Mouse (Mus musculus) cerebellum, postnatal 4 days (tissue): Measurements from ENCODE around the gene Rab31.

ENCODE experiments used
- DNase-seq, 2 experiments: peaks; one replicate each; pipeline ENCODE4 v3.0.0; 2022; ENCODE audit warnings: low spot score in 2 of 2, mixed read lengths in 1 of 2

Rab31 gene

GRCm38 (mm10) chr17:65666388-65667161 lies 106.0 kb downstream of the Rab31 start:
- no peak for DNase-seq

- no peak for DNase-seq
These were observed 106.7 kb downstream of the Rab31 start for GRCm38 (mm10) chr17:65665786-65666387.

GRCm38 (mm10) chr17:65663329-65664078 lies 109.0 kb downstream of the Rab31 start:
- DNase-seq, result no peak

GRCm38 (mm10) chr17:65662662-65663061 lies 109.9 kb downstream of the Rab31 start:
- DNase-seq, result no peak

- DNase-seq, result no peak
These were observed 114.1 kb downstream of the Rab31 start for GRCm38 (mm10) chr17:65658416-65658815.

- DNase-seq, result no peak
These were observed 114.6 kb downstream of the Rab31 start for GRCm38 (mm10) chr17:65657958-65658357.

DNA sequence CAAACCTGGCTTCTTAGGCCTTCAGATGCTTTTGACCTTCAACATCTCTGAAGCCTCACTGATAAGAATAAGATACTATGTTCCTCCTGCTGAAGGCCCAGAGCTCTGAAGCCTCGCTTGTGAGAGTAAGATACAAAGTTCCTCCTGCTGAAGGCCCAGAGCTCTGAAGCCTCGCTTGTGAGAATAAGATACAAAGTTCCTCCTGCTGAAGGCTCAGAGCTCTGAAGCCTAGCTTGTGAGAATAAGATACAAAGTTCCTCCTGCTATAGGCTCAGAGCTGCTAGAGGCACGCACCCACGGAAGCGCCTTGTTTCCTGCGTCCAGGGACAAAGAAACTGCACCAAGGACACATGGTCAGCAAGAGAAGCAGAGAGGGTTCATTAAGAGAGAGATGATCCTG lies 115.8 kb downstream of the Rab31 start:
- DNase-seq, result no peak

DNA sequence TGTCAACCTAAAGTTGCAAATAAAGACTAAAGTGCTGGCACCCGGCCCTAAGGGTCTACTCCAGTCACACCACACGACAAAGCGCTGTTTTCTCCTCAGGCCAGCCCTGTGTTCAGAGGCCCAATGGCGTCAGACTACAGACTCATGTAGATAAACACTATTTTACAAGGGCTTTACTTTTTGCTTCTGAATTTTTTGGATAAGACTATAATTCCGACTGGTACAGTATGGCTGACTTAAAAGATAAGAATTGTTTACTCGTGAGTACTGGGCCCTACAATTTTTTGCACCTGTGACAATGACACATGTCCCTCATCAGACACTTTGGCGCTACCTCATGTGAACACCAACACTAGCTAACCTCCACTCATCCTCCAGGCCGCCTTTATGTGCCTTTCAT lies 116.5 kb downstream of the Rab31 start:
- DNase-seq, result no peak

DNA sequence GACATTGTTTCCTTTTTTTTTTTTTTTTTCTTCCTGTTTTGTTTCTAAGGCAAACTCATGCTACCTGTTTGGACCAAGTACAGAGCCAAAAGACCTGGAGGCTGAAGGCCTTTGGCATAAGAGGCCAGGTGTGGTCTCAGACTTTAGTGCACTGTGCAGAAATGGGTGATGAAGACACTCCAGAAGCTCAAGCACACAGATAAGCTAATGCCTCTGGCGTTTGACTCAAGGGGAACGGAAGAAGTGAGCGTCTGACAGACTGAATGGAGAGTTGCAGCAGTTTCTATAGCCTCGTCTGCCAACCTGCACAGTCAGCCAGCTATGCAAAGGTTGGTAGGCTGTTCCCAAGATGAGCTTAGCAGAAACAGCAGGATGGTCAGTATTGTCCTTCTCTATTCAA lies 116.9 kb downstream of the Rab31 start:
- no peak for DNase-seq

- no peak for DNase-seq
These were observed 122.0 kb downstream of the Rab31 start for GRCm38 (mm10) chr17:65650598-65650997.

GRCm38 (mm10) chr17:65649175-65649493 lies 123.4 kb downstream of the Rab31 start:
- DNase-seq, result no peak

- DNase-seq, result no peak
These were observed 124.0 kb downstream of the Rab31 start for GRCm38 (mm10) chr17:65648371-65649174.

DNA sequence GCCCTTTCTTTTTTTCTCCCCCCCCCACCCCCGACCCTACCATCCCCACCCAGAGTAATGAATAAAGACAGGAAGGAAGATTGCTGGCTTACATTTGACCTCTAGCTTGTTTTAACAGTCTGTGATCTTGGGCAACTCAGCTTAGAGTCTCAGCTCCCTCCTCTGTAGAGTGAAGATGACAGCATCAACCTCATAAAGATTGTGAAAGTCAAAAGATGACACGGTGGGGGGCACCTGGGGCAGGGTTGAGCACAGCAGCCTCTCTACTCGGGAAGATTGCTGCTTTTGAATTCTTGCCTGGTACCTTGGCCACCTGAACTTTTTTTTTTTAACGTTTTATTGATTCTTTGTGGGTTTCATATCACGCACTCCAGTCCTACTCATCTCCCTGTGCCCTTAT lies 124.6 kb downstream of the Rab31 start:
- DNase-seq, result no peak

DNA sequence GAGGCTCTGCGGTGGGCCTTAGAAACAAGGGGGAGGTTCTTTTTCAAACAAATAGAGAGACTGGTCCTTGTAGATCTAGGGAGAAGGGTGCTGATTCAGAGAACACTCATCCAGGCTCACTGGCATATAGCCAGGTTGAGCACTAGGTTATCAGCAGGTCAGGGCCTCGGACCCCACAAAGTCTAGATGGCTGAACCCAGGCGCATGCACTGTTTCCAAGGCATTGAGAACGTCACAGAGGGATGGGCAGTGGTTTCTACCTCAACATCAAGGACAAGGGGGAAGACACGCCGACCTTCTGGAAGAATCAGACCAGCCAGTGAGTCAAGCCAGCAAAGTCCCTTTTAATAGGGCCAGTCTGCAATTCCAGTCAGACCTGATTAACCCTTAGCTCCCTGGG lies 125.3 kb downstream of the Rab31 start:
- DNase-seq, result no peak

GRCm38 (mm10) chr17:65643579-65643978 lies 129.0 kb downstream of the Rab31 start:
- DNase-seq, result no peak

- DNase-seq, result peak in 1 of 2 experiments; percentile 9
These were observed 129.5 kb downstream of the Rab31 start for GRCm38 (mm10) chr17:65643051-65643521.

GRCm38 (mm10) chr17:65642578-65642991 lies 130.0 kb downstream of the Rab31 start:
- DNase-seq, result peak in 1 of 2 experiments; percentile 9

DNA sequence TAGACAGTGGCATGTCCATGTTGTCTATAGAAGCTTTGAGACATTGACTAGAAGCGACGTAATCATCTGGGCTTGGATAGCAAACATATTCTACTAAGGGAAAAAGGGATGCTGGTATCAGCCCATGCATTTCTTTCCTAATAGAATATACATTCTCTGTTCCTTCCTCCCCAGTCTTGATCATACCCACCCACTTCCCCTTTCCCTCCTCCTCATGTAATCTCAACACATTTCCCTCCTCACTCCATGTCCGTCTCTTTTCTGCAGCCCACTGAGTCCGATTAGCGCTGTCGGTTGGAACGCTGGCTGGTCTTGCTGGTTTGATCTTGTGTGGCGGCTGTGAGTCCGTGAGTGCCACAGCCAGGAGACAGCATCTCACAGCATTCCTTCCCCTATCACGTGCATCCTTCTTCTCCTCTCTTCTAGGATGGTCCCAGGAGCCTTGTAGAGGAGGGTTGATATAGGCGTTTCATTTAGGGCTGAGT lies 130.8 kb downstream of the Rab31 start, which contains the start of gene Txndc2:
TSS of gene Txndc2 (minus strand) at position 435 of the 485 bp plus-strand sequence.
- DNase-seq, result no peak

GRCm38 (mm10) chr17:65639144-65639543 lies 133.4 kb downstream of the Rab31 start:
- DNase-seq, result no peak

DNA sequence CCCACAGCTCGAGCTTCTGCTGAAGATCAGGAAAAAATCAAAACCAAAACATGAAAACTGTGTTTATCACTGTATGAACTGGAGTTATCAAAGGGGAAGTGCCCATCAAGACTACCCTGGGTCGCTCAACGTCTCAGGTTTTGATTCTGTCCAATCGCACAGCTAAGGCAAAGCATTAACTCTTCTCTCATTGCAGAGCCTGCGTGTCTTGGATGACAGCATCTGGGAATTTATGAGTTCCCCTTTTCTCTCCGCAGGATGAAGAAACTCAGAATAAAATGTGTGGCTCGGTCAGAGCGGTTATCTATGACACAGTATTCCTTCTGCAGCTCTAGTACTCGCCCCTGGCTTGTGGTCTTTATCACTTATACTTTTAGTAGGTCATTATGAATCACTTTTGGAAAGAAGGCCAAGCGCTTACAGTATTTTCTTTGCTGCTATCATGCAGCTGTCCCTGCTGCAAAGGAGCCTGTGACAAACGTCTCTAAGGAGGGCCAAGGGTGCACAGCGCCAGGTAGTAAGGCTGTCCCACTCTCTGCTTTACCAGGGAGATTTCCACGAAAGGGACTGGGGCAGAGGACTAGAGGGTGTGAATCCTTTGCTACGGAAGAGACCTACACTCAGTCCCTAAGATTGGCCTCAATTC lies 136.7 kb downstream of the Rab31 start:
- no peak for DNase-seq

DNA sequence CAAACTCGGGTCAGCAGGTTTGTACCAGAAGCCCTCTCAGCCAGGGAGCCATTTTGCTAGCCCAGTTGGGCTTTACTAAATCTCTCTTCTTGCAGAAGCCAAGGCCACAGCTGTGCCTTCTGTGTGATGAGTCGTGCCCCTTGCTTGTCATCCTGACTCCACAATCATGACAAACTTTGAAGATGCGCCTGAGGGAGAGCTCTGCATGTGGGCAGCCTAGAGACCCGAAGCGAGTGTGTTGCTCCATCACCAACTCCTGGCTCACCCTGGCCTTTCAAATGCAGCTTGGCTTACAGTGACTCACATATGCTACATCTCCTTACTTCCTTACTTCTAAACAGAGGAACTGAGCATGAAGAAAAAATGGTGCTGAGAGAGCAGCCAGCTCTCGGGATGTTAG lies 142.6 kb downstream of the Rab31 start:
- no peak for DNase-seq
